8 mouse cellular contexts compared by ENCODE assay signal in the genomic region with DNA sequence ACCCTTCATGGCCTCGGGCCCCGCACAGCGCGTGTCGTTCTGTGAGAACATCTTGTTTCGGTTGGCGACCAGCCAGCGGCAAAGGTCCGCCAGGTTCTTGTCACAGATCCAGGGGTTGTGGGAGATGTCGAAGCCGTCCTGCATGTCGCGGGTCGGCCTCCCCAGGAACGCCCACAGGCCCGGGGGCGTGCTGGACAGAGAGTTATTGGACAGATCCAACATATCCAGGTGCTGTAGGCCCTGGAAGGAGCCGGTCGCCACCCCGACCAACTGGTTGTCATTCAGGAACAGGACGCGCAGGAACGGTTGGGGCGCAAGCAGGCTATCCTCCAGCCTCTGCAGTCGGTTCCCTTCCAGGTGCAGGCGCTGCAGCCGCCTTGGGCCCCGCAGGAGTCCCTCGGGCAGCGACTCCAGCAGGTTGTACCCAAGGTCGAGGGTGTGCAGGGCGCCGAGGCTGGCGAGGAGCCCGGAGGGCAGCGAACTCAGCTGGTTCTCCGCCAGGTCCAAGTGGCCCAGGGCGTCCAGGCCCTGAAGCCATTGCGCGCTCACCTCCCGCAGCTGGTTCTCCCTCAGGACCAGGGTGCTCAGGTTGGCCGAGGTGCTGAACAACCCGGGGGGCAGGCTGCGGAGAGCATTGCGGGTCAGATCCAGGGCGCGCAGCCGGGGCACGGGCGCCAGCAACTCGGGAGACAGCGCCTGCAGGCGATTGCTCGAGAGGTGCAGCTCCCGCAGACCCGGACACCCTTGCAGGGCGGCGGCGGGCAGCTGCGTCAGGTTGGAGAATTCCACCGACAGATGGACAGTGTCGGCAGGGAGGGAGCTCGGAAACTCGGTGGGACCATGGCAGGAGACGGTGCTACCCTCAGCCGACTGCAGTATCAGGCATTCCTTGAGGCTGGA. TPM values are rescaled to one million over a fixed set of nuclear protein-coding genes. Genes with fewer than 3 reads are reported as not detected.
A peak's percentile ranks its signal among the peaks of the same experiment; 100 is the strongest.
DNase-seq lines count a peak whose midpoint lies in the region; ATAC-seq and TF ChIP-seq lines count a peak whose summit lies in the region.

No protein-coding gene starts in this region.

- TF ChIP-seq CTCF in liver, adult 2 months (IDR thresholded peaks at IDR 0.05; ENCODE audit: low read depth, low read length) = no peak

- ATAC-seq in limb, embryonic 11.5 days (ENCODE audit: insufficient number of reproducible peaks, low FRiP score, low TSS enrichment, low read depth) = no peak
- ATAC-seq in stomach, embryonic 15.5 days (ENCODE audit: insufficient read depth, low FRiP score, low read depth) = no peak

- intact Hi-C loops in heart, postnatal 25 days (cut with DNase I) = no loop called here

- peaks cover 21% of the 10 kb centered on the region for H3K4me1 ChIP-seq in liver, adult 2 months (ENCODE audit: control insufficient read depth, insufficient read depth, low read length)
- peaks cover 15% of the 10 kb centered on the region for H3K4me1 ChIP-seq in limb, embryonic 11.5 days (ENCODE audit: control insufficient read depth, insufficient read depth, low read length)
- H3K4me1 ChIP-seq in stomach, embryonic 15.5 days = peaks cover 29% of the 10 kb centered on the region

- H3K36me3 ChIP-seq in liver, adult 2 months (ENCODE audit: control insufficient read depth, insufficient read depth, low read length) = no peaks in the 10 kb centered on the region
- H3K36me3 ChIP-seq in limb, embryonic 11.5 days (ENCODE audit: control insufficient read depth, insufficient read depth, low read length) = no peaks in the 10 kb centered on the region
- H3K36me3 ChIP-seq in stomach, embryonic 15.5 days = no peaks in the 10 kb centered on the region

- H3K27me3 ChIP-seq in liver, adult 2 months (ENCODE audit: control insufficient read depth, insufficient read depth, low read length) = no peaks in the 10 kb centered on the region
- H3K27me3 ChIP-seq in limb, embryonic 11.5 days (ENCODE audit: control insufficient read depth, insufficient read depth, low read length) = peaks cover 72% of the 10 kb centered on the region
- peaks cover 57% of the 10 kb centered on the region for H3K27me3 ChIP-seq in stomach, embryonic 15.5 days (replicated peaks)

- peak; percentile 35; the same call in 1 of the 2 replicates for TF ChIP-seq POLR2A in liver, adult 2 months (IDR thresholded peaks at IDR 0.05; ENCODE audit: extremely low read depth, insufficient read depth, low read length)

- peak overlapping the region; percentile 92 for H3K9ac ChIP-seq in liver, adult 2 months (ENCODE audit: low read depth, low read length)
- H3K9ac ChIP-seq in limb, embryonic 11.5 days (ENCODE audit: low read length) = no peak overlapping the region
- H3K9ac ChIP-seq in stomach, embryonic 15.5 days = no peak overlapping the region

- H3K27ac ChIP-seq in liver, adult 2 months (replicated peaks; ENCODE audit: insufficient read depth, low read depth, low read length) = peak overlapping the region; percentile 95
- no peak overlapping the region for H3K27ac ChIP-seq in limb, embryonic 11.5 days (replicated peaks; ENCODE audit: low read depth, low read length)
- H3K27ac ChIP-seq in stomach, embryonic 15.5 days = no peak overlapping the region

- 3% methylated on average over 66 of the region's 66 CpGs for whole genome bisulfite sequencing in liver, adult 2 months
- 8% methylated on average over 66 of the region's 66 CpGs for WGBS in limb, embryonic 11.5 days
- WGBS in stomach, embryonic 15.5 days = 5% methylated on average over 66 of the region's 66 CpGs

- peak overlapping the region; percentile 17; the same call in 1 of the 2 replicates for H3K4me2 ChIP-seq in limb, embryonic 11.5 days (ENCODE audit: low read depth, severe bottlenecking)
- peak overlapping the region; percentile 37 for H3K4me2 ChIP-seq in stomach, embryonic 15.5 days

- peaks cover 10% of the 10 kb centered on the region; the same call in 1 of the 2 replicates for H3K79me2 ChIP-seq in liver, adult 2 months (ENCODE audit: control insufficient read depth, insufficient read depth, low read length)

- peaks cover 7% of the 10 kb centered on the region; the same call in 1 of the 2 replicates for H3K9me3 ChIP-seq in limb, embryonic 11.5 days (ENCODE audit: control insufficient read depth, low read length)
- no peaks in the 10 kb centered on the region for H3K9me3 ChIP-seq in stomach, embryonic 15.5 days

- DNase-seq in liver, adult 2 months (ENCODE audit: extremely low read depth, low read depth, low spot score) = peak; percentile 84
- DNase-seq in liver = no peak
- peak; percentile 56 to 59 for DNase-seq in cerebellum, postnatal 36 days
- DNase-seq in heart, postnatal 25 days (ENCODE audit: low spot score) = peak; percentile 56
- DNase-seq in limb, embryonic 11.5 days (ENCODE audit: low spot score) = peak; percentile 44
- no peak for DNase-seq in layer of hippocampus, adult 18-20 months (ENCODE audit: low spot score in 2 of 2)
- DNase-seq in embryo, embryonic 11 days = no peak

- peak overlapping the region; percentile 86 for H3K4me3 ChIP-seq in liver, adult 2 months (ENCODE audit: insufficient read depth, low read depth, low read length)
- H3K4me3 ChIP-seq in limb, embryonic 11.5 days (ENCODE audit: low read depth, low read length) = peak overlapping the region; percentile 12; the same call in 1 of the 2 replicates
- H3K4me3 ChIP-seq in stomach, embryonic 15.5 days (replicated peaks) = peak overlapping the region; percentile 17

RNA-seq across cellular contexts. Expression of a gene that starts 1.6 kb away (rescaled TPM):
- 90.0 and 116 TPM in 2 replicates for total RNA-seq in liver, adult 2 months (2014; rRNA removed)
- polyA plus RNA-seq in liver, adult 2 months (2012; rRNA removed) = 543 and 600 TPM in 2 replicates
- 10 to 100 TPM; 53.8 to 55.0 TPM for total RNA-seq in heart, postnatal 25 days (2021)
- 0.28 TPM in 1 of 2 replicates, not detected in the other for polyA plus RNA-seq in limb, embryonic 11.5 days (2014; fragmentation: Nextera tagmentation; extraction: Ambion mirVana)
- 0.52 and 1.6 TPM in 2 replicates for polyA plus RNA-seq in stomach, embryonic 15.5 days (2015; fragmentation: Nextera tagmentation; extraction: Ambion mirVana)
- 1 to 10 TPM in 1 of 2 experiments, under 1 TPM in 1; 0.61 to 1.0 TPM for total RNA-seq in layer of hippocampus, adult 18-20 months (2021)

RNA-seq across cellular contexts. Expression of a gene that starts 2.8 kb away (rescaled TPM):
- 19.2 and 24.6 TPM in 2 replicates for total RNA-seq in liver, adult 2 months (2014; rRNA removed)
- polyA plus RNA-seq in liver, adult 2 months (2012; rRNA removed) = 42.7 and 58.2 TPM in 2 replicates
- total RNA-seq in heart, postnatal 25 days (2021) = 100 to 1,000 TPM; 143 to 166 TPM
- polyA plus RNA-seq in limb, embryonic 11.5 days (2014; fragmentation: Nextera tagmentation; extraction: Ambion mirVana) = 0.16 and 0.43 TPM in 2 replicates
- 0.42 and 0.59 TPM in 2 replicates for polyA plus RNA-seq in stomach, embryonic 15.5 days (2015; fragmentation: Nextera tagmentation; extraction: Ambion mirVana)
- total RNA-seq in layer of hippocampus, adult 18-20 months (2021) = 1 to 10 TPM in 1 of 2 experiments, under 1 TPM in 1; 0.67 to 1.1 TPM

RNA-seq across cellular contexts. Expression of a gene that starts 10.6 kb away (rescaled TPM):
- total RNA-seq in liver, adult 2 months (2014; rRNA removed) = 2.1 and 2.3 TPM in 2 replicates
- 1.8 and 2.8 TPM in 2 replicates for polyA plus RNA-seq in liver, adult 2 months (2012; rRNA removed)
- 100 to 1,000 TPM; 135 to 136 TPM for total RNA-seq in heart, postnatal 25 days (2021)
- 0.09 TPM in 1 of 2 replicates, not detected in the other for polyA plus RNA-seq in limb, embryonic 11.5 days (2014; fragmentation: Nextera tagmentation; extraction: Ambion mirVana)
- 0.36 TPM in 2 replicates for polyA plus RNA-seq in stomach, embryonic 15.5 days (2015; fragmentation: Nextera tagmentation; extraction: Ambion mirVana)
- total RNA-seq in layer of hippocampus, adult 18-20 months (2021) = 10 to 100 TPM; 16.3 to 16.9 TPM

RNA-seq across cellular contexts. Expression of a gene that starts 19.9 kb away (rescaled TPM):
- 1.3 TPM in 2 replicates for total RNA-seq in liver, adult 2 months (2014; rRNA removed)
- polyA plus RNA-seq in liver, adult 2 months (2012; rRNA removed) = 2.7 and 3.9 TPM in 2 replicates
- total RNA-seq in heart, postnatal 25 days (2021) = 1 to 10 TPM; 7.3 to 8.8 TPM
- polyA plus RNA-seq in limb, embryonic 11.5 days (2014; fragmentation: Nextera tagmentation; extraction: Ambion mirVana) = 0.60 and 0.88 TPM in 2 replicates
- polyA plus RNA-seq in stomach, embryonic 15.5 days (2015; fragmentation: Nextera tagmentation; extraction: Ambion mirVana) = 1.3 and 1.4 TPM in 2 replicates
- 100 to 1,000 TPM; 128 to 130 TPM for total RNA-seq in layer of hippocampus, adult 18-20 months (2021)

RNA-seq across cellular contexts. Expression of a gene that starts 40.8 kb away (rescaled TPM):
- total RNA-seq in liver, adult 2 months (2014; rRNA removed) = 11.3 and 13.8 TPM in 2 replicates
- polyA plus RNA-seq in liver, adult 2 months (2012; rRNA removed) = 29.0 and 30.2 TPM in 2 replicates
- total RNA-seq in heart, postnatal 25 days (2021) = 10 to 100 TPM; 33.6 to 36.4 TPM
- polyA plus RNA-seq in limb, embryonic 11.5 days (2014; fragmentation: Nextera tagmentation; extraction: Ambion mirVana) = 144 and 151 TPM in 2 replicates
- 99.9 and 103 TPM in 2 replicates for polyA plus RNA-seq in stomach, embryonic 15.5 days (2015; fragmentation: Nextera tagmentation; extraction: Ambion mirVana)
- total RNA-seq in layer of hippocampus, adult 18-20 months (2021) = 100 to 1,000 TPM; 105 to 107 TPM

Comparison
In these comparisons a context has a peak if more than half of its experiments do, and no peak if none do; other contexts are left out.
1. DNase-seq: peak in liver, adult 2 months (single experiment), cerebellum, postnatal 36 days (2 of 2), heart, postnatal 25 days (single experiment) and limb, embryonic 11.5 days (single experiment); none in liver (single experiment), layer of hippocampus, adult 18-20 months (0 of 2) and embryo, embryonic 11 days (single experiment).
2. H3K4me3 ChIP-seq: peak in every context shown above with its lines; median percentile 86 in liver, adult 2 months; 17 in stomach, embryonic 15.5 days; 12 in limb, embryonic 11.5 days.
3. RNA of a gene that starts 1.6 kb away (total RNA-seq): 90.0 to 116 TPM in liver, adult 2 months and 53.8 to 55.0 TPM in heart, postnatal 25 days; 0.61 to 1.0 TPM in layer of hippocampus, adult 18-20 months; every median in the first group is over 10 times any median in the second.
4. RNA of a gene that starts 10.6 kb away (total RNA-seq): 135 to 136 TPM in heart, postnatal 25 days; 16.3 to 16.9 TPM in layer of hippocampus, adult 18-20 months and 2.1 to 2.3 TPM in liver, adult 2 months; every median in the first group is over 4 times any median in the second.